Mouse (Mus musculus) duodenum, adult 2 months (tissue): ENCODE measurements around the gene Zfp37. TPM values are rescaled to one million over a fixed set of nuclear protein-coding genes. Genes with fewer than 3 reads are reported as not detected.

Experiments
- polyA plus RNA-seq: library from polyadenylated mRNA; depleted of rRNA; stranded (reverse); fragments of >200 nt; gene quantifications from 2 replicates; pipeline ENCODE4 v1.2.3, GENCODE M21; 2012; ENCODE audit warnings: low replicate concordance; rRNA removed

Zfp37 gene
- 0.02 TPM in 1 of 2 replicates, not detected in the other for polyA plus RNA-seq

DNA sequence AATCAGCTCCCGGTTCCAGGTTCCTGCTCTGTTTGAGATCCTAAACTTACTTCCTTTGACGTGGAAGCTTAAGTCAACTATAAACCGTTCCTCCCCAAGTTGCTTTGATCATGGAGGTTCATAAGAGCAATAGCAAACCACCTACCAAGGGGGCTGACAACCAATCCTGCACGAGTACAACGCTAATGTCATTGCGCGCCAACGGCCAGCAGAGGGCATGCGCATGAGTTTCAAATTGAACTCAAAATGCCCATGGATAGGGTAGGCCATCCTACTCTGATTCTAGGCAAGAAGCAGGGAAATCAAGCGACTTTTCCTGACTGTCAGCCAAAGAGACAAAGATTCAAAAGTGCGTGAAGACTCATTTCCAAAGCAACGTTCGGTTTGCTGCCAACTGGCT is at the start of gene Zfp37:
TSS of gene Zfp37 (minus strand) at position 279 of the 400 bp plus-strand sequence.

DNA sequence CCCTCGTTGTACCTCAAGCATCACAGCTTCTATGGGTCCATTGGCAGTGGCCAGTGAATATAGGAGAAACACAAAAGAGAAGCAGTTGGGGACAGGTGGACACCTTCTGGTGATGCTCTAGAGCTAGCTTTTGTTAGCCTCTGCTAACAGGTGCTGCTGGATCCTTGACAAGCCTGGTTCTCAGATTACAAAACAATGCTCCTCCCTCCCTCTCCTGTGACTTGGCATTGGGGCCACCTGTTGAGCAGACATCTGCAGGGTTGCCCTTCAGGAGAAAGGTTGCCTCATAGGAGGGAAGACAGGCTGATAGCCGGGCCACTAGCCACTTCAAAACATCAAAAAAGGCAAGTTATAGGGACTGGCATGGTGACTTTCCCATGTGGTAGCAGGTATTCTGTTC is 31.4 kb upstream of the Zfp37 start, which contains the start of gene Slc31a2:
TSS of gene Slc31a2 (plus strand) at position 287 of the 400 bp plus-strand sequence.

DNA sequence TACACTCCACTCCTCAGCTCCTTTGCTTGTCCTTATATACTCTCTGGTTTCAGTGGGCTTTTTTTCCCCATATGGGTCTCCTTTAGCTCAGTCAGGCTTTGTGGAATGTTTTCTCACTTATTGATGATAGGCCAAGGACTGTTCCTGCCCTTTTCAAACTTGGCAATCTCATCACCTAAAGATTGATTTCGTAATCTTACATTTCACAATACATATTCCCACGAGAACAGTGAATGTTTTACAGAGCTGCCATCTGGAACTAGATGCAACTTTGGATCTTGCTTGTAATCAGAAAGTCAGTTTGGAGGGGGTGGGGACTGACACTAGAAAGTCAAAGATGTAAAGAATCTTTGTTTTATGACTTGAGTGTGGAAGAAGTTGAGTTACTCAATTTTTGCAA is 80.0 kb downstream of the Zfp37 start, which contains the start of gene Mup21:
TSS of gene Mup21 (minus strand) at position 53 of the 400 bp plus-strand sequence.

Other genes starting within 250 kb of the Zfp37 start
- not detected in 2 replicates for gene Mup20, start 176.9 kb downstream of the Zfp37 start, polyA plus RNA-seq
- gene Mup3, start 143.7 kb downstream of the Zfp37 start, polyA plus RNA-seq = 0.28 TPM in 1 of 2 replicates, not detected in the other
- gene Mup21, start 80.2 kb downstream of the Zfp37 start, polyA plus RNA-seq = not detected in 2 replicates
- gene Slc31a2, start 31.5 kb upstream of the Zfp37 start, polyA plus RNA-seq = 7.7 and 9.7 TPM in 2 replicates
- 14.2 and 20.1 TPM in 2 replicates for gene Fkbp15, start 129.5 kb upstream of the Zfp37 start, polyA plus RNA-seq
- gene Slc31a1, start 129.7 kb upstream of the Zfp37 start, polyA plus RNA-seq = 22.5 and 38.3 TPM in 2 replicates
- gene Cdc26, start 177.6 kb upstream of the Zfp37 start, polyA plus RNA-seq = 7.7 and 9.0 TPM in 2 replicates
- gene Prpf4, start 177.8 kb upstream of the Zfp37 start, polyA plus RNA-seq = 3.2 and 4.8 TPM in 2 replicates
- gene Rnf183, start 204.2 kb upstream of the Zfp37 start, polyA plus RNA-seq = 3.3 and 5.0 TPM in 2 replicates
- 0.53 and 0.94 TPM in 2 replicates for gene Wdr31, start 239.8 kb upstream of the Zfp37 start, polyA plus RNA-seq
- 53.8 and 77.8 TPM in 2 replicates for gene Bspry, start 249.0 kb upstream of the Zfp37 start, polyA plus RNA-seq